In the genomic region with DNA sequence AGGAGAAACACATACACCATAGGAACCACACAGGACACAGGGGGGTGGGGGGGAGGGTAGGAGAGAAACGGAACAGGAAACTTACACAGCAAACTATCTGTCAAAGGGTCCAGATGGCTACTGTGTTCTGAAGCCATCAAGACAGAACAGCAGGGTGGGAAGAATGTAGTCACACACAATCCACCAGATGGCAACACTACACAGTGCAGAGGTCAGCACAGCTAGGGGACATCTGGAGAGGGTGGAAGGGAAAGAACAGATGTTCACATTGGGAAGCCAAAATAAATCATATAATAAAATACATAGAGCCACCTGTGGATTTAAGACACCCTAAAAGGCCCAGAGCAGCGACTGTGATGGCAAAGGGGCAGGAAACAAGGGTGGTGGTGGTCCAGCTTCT, we compare ENCODE assay signal across 9 mouse cellular contexts. TPM values are rescaled to one million over a fixed set of nuclear protein-coding genes. Genes with fewer than 3 reads are reported as not detected.
A peak's percentile ranks its signal among the peaks of the same experiment; 100 is the strongest.
DNase-seq lines count a peak whose midpoint lies in the region; ATAC-seq and TF ChIP-seq lines count a peak whose summit lies in the region.
"Had no signal": no experiment of that assay in that cellular context is flagged by ENCODE, and none has a peak within 500 bp of the region (broad histone marks: within the 10 kb centered on the region; RNA-seq: fewer than 3 reads in every experiment).

No protein-coding gene starts in this region.

- no peak overlapping the region for H3K9ac ChIP-seq in liver, adult 2 months (ENCODE audit: low read depth, low read length)
- no peak overlapping the region for H3K9ac ChIP-seq in neural tube, embryonic 12.5 days
- H3K9ac ChIP-seq in forebrain, embryonic 13.5 days: no peak overlapping the region

- H3K79me2 ChIP-seq in liver, adult 2 months (ENCODE audit: control insufficient read depth, insufficient read depth, low read length): no peaks in the 10 kb centered on the region

- H3K27me3 ChIP-seq in liver, adult 2 months (ENCODE audit: control insufficient read depth, insufficient read depth, low read length): no peaks in the 10 kb centered on the region
- no peaks in the 10 kb centered on the region for H3K27me3 ChIP-seq in neural tube, embryonic 12.5 days (replicated peaks)
- no peaks in the 10 kb centered on the region for H3K27me3 ChIP-seq in forebrain, embryonic 13.5 days

- no peak overlapping the region for H3K4me3 ChIP-seq in liver, adult 2 months (ENCODE audit: insufficient read depth, low read depth, low read length)
- H3K4me3 ChIP-seq in neural tube, embryonic 12.5 days: no peak overlapping the region
- H3K4me3 ChIP-seq in forebrain, embryonic 13.5 days: no peak overlapping the region

- peaks cover 32% of the 10 kb centered on the region for H3K36me3 ChIP-seq in liver, adult 2 months (ENCODE audit: control insufficient read depth, insufficient read depth, low read length)
- H3K36me3 ChIP-seq in neural tube, embryonic 12.5 days: 0 out of 2 replicates have a peak, but pooled peaks cover 4% of the 10 kb centered on the region
- no peaks in the 10 kb centered on the region for H3K36me3 ChIP-seq in forebrain, embryonic 13.5 days (ENCODE audit: poor library complexity, severe bottlenecking)

- TF ChIP-seq CTCF in liver, adult 2 months (IDR thresholded peaks at IDR 0.05; ENCODE audit: low read depth, low read length): 0 out of 2 replicates have a peak, but pooled peaks have one; percentile 15

- no peak overlapping the region for H3K27ac ChIP-seq in liver, adult 2 months (replicated peaks; ENCODE audit: insufficient read depth, low read depth, low read length)
- no peak overlapping the region for H3K27ac ChIP-seq in neural tube, embryonic 12.5 days
- H3K27ac ChIP-seq in forebrain, embryonic 13.5 days: no peak overlapping the region

- TF ChIP-seq POLR2A in liver, adult 2 months (IDR thresholded peaks at IDR 0.05; ENCODE audit: extremely low read depth, insufficient read depth, low read length): no peak

- ATAC-seq in neural tube, embryonic 12.5 days (ENCODE audit: low FRiP score, low read depth): peak; percentile 37; the same call in 1 of the 2 replicates
- ATAC-seq in forebrain, embryonic 13.5 days: no peak

- DNase-seq in liver, adult 2 months (ENCODE audit: extremely low read depth, low read depth, low spot score): no peak
- no peak for DNase-seq in liver
- DNase-seq in embryo, embryonic 10 days (ENCODE audit: low spot score): peak; percentile 82
- peak; percentile 15 for DNase-seq in kidney, postnatal 14 days
- no peak for DNase-seq in gastrocnemius, adult 8-10 months (ENCODE audit: low spot score in 2 of 2)
- DNase-seq in natural killer cell, adult 2 months (ENCODE audit: low spot score in 2 of 2): no peak
- DNase-seq: gastrocnemius, postnatal 10 days had no signal

- H3K4me1 ChIP-seq in liver, adult 2 months (ENCODE audit: control insufficient read depth, insufficient read depth, low read length): no peaks in the 10 kb centered on the region
- no peaks in the 10 kb centered on the region for H3K4me1 ChIP-seq in neural tube, embryonic 12.5 days
- H3K4me1 ChIP-seq in forebrain, embryonic 13.5 days: 0 out of 2 replicates have a peak, but pooled peaks cover 3% of the 10 kb centered on the region

- WGBS in liver, adult 2 months: 71% methylated on average over 2 of the region's 2 CpGs
- WGBS in neural tube, embryonic 12.5 days: 25% methylated on average over 2 of the region's 2 CpGs
- WGBS in forebrain, embryonic 13.5 days: 53% methylated on average over 2 of the region's 2 CpGs

- no peak overlapping the region for H3K4me2 ChIP-seq in neural tube, embryonic 12.5 days (replicated peaks)
- no peak overlapping the region for H3K4me2 ChIP-seq in forebrain, embryonic 13.5 days

- no peaks in the 10 kb centered on the region for H3K9me3 ChIP-seq in neural tube, embryonic 12.5 days
- H3K9me3 ChIP-seq in forebrain, embryonic 13.5 days (replicated peaks): no peaks in the 10 kb centered on the region

RNA-seq across cellular contexts. Expression of gene Habp4, which starts 43.6 kb away (rescaled TPM):
- 37.7 and 39.4 TPM in 2 replicates for total RNA-seq in liver, adult 2 months (2014; rRNA removed)
- 29.6 and 38.4 TPM in 2 replicates for polyA plus RNA-seq in liver, adult 2 months (2012; rRNA removed)
- polyA plus RNA-seq in neural tube, embryonic 12.5 days (2016; fragmentation: Nextera tagmentation; extraction: Ambion mirVana): 41.0 and 45.2 TPM in 2 replicates
- total RNA-seq in gastrocnemius, adult 8-10 months (2022): 10 to 100 TPM; 24.1 to 26.5 (median 25.0) TPM
- polyA plus RNA-seq in forebrain, embryonic 13.5 days (2015; fragmentation: Nextera tagmentation; extraction: Ambion mirVana): 10.9 and 12.4 TPM in 2 replicates

RNA-seq across cellular contexts. Expression of gene Zfp367, which starts 52.2 kb away (rescaled TPM):
- total RNA-seq in liver, adult 2 months (2014; rRNA removed): 21.8 and 22.8 TPM in 2 replicates
- 4.0 and 5.3 TPM in 2 replicates for polyA plus RNA-seq in liver, adult 2 months (2012; rRNA removed)
- 10.7 and 11.4 TPM in 2 replicates for polyA plus RNA-seq in neural tube, embryonic 12.5 days (2016; fragmentation: Nextera tagmentation; extraction: Ambion mirVana)
- 10 to 100 TPM; 22.1 to 37.1 (median 31.9) TPM for total RNA-seq in gastrocnemius, adult 8-10 months (2022)
- 18.9 and 20.4 TPM in 2 replicates for polyA plus RNA-seq in forebrain, embryonic 13.5 days (2015; fragmentation: Nextera tagmentation; extraction: Ambion mirVana)

Comparison
In these comparisons a context has a peak if more than half of its experiments do, and no peak if none do; other contexts are left out.
1. DNase-seq: peak in embryo, embryonic 10 days (single experiment) and kidney, postnatal 14 days (single experiment); none in liver, adult 2 months (single experiment), liver (single experiment), gastrocnemius, adult 8-10 months (0 of 2) and natural killer cell, adult 2 months (0 of 2).